Mouse (Mus musculus): ENCODE results near the gene Mdm2.
A peak's percentile ranks its signal among the peaks of the same experiment; 100 is the strongest.
"Not testable (repeated sequence)": the region's sequence is repeated elsewhere in the genome, so short reads cannot be mapped to it uniquely, and the experiment has no call there.

The Mdm2 gene

DNA sequence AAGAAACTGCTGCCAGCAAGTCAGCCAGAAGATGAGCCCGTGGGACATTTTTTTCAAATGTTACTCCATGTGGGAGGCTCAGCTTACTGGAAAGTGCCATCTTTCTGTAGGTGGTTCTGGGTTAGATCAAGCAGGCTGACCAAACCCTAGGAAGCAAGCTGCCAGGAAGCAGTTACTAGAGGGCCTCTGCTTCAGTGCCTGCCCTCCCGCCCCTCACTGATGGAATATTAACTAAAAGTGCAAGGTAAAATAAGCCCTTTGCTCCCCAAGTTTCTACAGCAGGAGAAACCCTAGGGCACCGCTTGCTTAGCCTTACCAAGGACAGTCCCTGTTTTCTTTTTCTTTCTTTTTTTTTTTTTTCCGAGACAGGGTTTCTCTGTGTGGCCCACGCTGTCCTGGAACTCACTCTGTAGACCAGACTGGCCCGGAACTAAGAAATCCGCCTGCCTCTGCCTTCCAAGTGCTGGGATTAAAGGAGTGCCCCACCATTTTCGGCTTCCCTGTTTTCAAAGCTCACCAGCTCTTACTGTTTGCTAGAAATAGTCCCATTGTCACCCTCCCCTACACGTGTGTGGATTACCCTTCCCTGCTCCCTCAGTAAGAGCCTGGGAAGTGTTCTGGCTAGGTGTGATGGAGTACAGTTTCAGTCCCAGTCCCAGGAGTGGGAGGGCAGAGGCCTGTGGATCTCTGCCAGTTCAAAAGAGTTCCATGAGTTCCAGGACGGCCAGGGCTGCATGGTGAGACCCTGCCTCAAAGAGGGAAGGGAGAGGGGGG is 37.9 kb upstream of the Mdm2 start:
- DNase-seq (ENCODE audit: low spot score in 2 of 2): no peak

DNA sequence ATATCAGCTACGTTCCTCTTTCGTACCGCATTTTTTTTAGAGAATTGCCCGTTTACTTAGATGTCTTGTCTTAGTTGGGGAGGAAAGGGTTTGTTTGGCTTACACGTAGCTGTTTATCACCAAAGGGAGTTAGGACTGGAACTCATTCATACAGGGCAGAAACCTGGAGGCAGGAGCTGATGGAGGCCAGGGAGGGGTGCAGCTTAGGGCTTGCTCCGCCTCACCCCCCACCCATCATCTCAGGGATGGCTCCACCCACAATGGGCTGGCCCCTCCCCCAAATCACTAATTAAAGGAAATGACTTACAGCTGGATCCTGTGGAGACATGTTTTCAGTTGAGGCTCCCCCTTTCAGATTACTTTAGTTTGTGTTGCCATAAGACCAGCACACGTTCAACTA is 37.2 kb upstream of the Mdm2 start:
- no peak for DNase-seq (ENCODE audit: low spot score in 2 of 2)

DNA sequence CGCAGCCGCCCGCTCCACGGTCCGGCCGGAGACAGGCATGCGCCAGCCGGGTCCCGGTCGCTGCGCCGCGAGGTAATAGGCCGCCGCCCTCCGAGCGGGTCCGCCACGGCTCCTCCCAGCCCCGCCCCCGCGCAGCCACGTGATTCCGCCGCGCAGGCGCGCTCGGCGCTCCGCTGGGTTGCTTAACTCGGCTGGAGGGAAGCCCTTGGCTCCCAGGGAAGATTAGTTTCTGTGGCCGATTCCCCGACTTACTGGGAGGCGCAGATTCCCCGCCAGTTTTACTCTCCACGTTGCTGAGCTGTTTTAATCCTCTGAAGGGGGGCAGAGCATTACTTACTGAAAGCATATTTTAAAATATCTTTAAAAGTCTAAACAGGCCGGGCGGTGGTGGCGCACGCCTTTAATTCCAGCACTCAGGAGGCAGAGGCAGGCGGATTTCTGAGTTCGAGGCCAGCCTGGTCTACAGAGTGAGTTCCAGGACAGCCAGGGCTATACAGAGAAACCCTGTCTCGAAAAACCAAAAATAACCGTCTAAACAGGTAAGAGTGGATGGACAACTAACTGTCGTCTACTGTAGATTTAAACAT is 35.8 kb upstream of the Mdm2 start, which contains the start of gene Slc35e3:
Gene Slc35e3 (minus strand): TSS at position 69 of the 587 bp plus-strand sequence.
- peak; percentile 96 for DNase-seq (ENCODE audit: low spot score in 2 of 2)

GRCm38 (mm10) chr10:117745570-117746296 is 35.2 kb upstream of the Mdm2 start:
- DNase-seq (ENCODE audit: low spot score in 2 of 2): not testable (repeated sequence)

- no peak for DNase-seq (ENCODE audit: low spot score in 2 of 2)
Observed at GRCm38 (mm10) chr10:117743917-117744316, 33.4 kb upstream of the Mdm2 start.

DNA sequence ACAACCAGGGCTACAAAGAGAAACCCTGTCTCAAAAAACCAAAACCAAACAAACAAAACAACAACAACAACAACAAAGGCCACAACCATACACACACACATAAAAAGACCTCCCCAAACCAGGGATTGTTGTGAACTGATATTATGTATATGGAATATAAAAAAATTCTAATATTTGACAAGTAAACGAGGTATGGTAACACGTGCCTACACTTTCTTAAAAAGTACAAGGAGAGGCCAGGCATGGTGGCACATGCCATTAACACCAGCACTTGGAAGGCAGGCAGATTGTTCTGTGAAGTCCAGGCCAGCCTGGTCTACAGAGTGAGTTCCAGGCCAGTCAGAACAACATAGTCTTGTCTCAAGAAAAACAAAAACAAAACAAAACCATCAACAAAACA is 32.6 kb upstream of the Mdm2 start:
- DNase-seq (ENCODE audit: low spot score in 2 of 2): no peak

GRCm38 (mm10) chr10:117742618-117743017 is 32.1 kb upstream of the Mdm2 start:
- DNase-seq (ENCODE audit: low spot score in 2 of 2): no peak

DNA sequence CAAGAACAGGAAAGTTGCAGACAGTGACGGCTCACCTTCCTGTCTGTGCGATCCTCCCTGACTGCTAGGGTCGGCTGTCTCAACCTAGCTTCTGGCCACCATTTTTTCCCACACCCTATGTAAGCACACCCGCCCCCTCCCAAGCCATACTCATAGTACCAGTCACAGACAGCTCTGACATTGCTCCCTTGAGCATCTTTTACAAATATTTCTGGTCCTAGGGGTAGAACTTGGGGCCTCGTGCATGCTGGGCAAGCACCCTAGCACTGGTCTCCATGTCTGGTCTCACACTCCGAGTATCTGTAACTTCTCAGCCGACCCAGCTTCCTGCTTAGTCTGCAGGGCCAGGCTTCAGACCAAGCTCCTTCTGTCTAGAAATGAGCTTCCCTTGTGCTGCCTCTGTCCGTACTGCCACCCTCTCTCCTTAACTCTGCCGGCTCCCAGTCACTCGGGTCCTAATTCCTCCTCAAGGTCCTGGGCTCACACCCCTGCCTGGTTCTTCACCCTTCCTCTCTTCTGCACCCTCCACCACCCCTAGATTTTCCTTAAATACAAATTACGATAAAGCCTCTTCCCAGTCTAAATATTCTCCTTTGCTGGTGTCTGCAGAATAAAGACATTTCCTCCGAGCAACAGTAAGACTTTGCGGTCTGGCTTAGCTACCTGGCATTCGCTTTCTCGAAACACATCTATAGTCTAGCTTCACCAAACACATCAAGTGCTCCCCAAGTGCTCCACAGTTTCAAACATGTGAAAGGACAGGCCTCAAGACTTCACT is 31.3 kb upstream of the Mdm2 start:
- DNase-seq (ENCODE audit: low spot score in 2 of 2): no peak

DNA sequence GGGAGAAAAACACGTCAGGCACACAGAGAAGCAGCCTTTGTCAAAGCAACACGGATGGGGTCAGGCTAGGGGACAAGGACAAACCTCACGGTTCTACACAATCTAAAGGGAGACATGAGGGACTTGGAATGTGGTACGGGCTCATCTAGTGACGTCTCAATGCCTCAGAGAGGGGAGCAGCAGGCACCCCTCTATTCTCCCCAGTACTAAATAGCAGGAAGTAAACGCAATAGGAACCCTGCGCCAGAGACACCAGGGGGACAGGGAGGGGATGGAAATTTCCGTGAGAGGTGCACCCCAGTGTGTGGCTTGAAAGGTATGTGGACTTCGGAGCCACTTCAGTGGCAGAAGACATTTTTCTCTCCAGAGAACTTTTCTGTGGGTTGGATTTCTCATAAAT is 30.4 kb upstream of the Mdm2 start:
- DNase-seq (ENCODE audit: low spot score in 2 of 2): no peak

GRCm38 (mm10) chr10:117740171-117740570 is 29.6 kb upstream of the Mdm2 start:
- no peak for DNase-seq (ENCODE audit: low spot score in 2 of 2)

DNA sequence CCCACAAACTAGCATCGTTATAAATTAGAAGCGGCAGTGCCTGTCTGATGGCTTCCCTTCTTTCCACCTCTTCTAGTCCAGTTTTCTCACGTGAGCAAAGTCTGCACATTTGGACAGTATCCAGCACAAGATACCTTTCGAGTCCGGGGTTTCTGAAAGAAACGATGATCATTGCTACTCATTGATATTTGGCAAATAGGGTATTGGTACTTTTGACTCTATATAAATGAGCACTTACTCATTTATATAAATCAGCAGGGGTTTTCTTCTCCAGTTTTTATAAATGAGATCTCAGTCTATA is 29.0 kb upstream of the Mdm2 start:
- DNase-seq (ENCODE audit: low spot score in 2 of 2): no peak

- DNase-seq (ENCODE audit: low spot score in 2 of 2): no peak
Observed at GRCm38 (mm10) chr10:117738928-117739647, 28.5 kb upstream of the Mdm2 start.

GRCm38 (mm10) chr10:117738140-117738921 is 27.8 kb upstream of the Mdm2 start:
- no peak for DNase-seq (ENCODE audit: low spot score in 2 of 2)

- DNase-seq (ENCODE audit: low spot score in 2 of 2): not testable (repeated sequence)
Observed at GRCm38 (mm10) chr10:117737498-117737897, 26.9 kb upstream of the Mdm2 start.

DNA sequence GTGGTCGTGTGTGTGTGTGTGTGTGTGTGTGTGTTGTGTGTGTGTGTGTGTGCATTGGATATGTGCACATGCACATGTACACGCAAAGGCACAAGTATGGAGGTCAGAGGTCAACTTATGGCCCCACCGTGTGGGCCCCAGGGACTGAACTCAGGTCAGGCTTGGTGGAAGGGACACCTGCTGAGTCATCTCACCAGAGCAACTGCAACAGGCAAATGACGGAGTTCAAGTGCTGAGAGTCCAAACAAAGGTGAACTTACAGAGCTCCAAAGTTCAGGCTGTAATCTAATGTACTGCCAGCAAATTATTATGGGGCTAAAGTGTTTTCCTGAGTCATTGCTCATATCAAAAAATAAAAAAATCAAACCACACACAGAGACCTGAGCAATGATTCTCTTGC is 26.5 kb upstream of the Mdm2 start:
- DNase-seq (ENCODE audit: low spot score in 2 of 2): no peak

GRCm38 (mm10) chr10:117736573-117736972 is 26.0 kb upstream of the Mdm2 start:
- no peak for DNase-seq (ENCODE audit: low spot score in 2 of 2)

DNA sequence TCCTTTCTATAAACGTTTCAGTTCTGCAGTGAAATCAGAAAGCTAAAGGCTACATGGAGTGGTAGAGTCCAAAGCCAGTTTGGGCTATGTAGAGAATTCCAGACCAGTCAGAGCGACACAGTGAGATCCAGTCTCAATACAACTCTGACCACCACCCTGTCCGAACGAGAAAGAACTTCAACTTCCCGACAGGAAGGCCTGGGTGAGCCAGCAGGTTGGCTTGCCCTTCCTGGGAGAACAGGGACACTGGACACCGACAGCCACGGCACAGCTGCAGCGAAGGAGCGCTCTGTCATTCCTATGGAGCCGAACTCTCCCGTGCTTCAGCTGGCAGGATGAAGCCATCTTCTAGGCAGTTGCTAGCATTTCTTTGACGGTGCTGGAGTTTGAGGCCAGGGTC is 24.8 kb upstream of the Mdm2 start:
- not testable (repeated sequence) for DNase-seq (ENCODE audit: low spot score in 2 of 2)

DNA sequence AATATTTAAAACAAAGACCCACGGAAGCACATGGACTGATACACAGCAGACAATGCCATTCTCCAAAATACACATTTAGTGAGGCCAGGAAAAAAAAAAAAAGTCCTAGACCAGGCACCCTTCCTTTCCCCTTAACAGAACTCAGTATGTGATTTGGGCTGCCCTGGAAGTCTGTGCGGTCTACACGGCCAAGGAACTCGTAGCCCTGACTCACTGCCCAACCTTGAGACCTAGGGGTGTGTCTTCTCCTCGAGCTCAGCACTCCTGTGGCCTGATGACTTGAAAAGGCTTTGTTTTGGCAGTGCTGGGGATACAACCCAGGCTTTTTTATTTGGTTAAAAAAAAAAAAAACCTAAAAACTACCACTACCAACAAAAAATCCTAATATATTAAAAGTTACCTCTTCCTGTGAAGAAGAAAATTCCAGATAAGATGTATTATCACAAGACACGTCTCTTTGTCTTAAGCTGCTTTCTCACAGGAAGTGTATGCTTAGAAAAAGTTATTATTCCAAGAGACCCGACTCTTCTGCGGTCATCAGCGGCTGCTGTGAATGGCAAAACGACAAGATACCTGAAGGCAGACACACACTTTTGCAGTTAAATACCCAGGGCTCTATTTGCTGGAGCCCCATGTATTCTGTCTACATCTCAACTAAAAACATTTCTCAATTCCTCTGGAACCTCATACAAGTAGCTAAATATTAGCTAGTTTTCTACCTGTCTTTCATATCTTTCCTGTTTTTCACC is 23.7 kb upstream of the Mdm2 start:
- DNase-seq (ENCODE audit: low spot score in 2 of 2): not testable (repeated sequence)

DNA sequence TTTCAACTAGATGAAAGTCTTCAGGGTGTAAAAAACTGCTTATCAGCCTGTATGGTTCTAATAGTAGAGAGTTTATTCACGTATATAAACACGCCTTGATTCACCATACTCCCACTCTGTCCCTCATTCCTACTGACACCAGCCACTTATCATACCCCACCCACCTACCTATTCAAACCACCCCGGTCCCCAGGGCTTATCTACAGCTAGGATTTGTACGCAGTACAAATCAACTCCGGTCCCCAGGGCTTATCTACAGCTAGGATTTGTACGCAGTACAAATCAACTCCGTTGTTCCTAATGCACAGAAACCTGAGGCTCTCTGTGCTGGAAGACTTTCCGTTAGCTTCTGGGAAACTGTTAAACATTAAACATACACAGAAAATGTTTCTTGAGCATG is 23.1 kb upstream of the Mdm2 start:
- DNase-seq (ENCODE audit: low spot score in 2 of 2): not testable (repeated sequence)
